Mouse (Mus musculus) testis, adult 2 months (tissue): ENCODE data around the gene Tmem108. TPM values are rescaled to one million over a fixed set of nuclear protein-coding genes. Genes with fewer than 3 reads are reported as not detected.

Experiments used
- H3K27ac ChIP-seq: fragments of 200-500 bp; 2 replicates; pipeline ENCODE4 v1.5.1; 2012; ENCODE audit warnings: low read depth, low read length; ENCODE audit not compliant: control insufficient read depth, insufficient read depth
- H3K27me3 ChIP-seq: fragments of 200-500 bp; 2 replicates; pipeline ENCODE4 v1.6.1; 2012; ENCODE audit warnings: mild to moderate bottlenecking, low read length, moderate library complexity; ENCODE audit not compliant: control insufficient read depth, insufficient read depth
- H3K36me3 ChIP-seq: fragments of 200-500 bp; 2 replicates; pipeline ENCODE4 v1.6.1; 2012; ENCODE audit warnings: mild to moderate bottlenecking, low read length; ENCODE audit not compliant: control insufficient read depth, insufficient read depth
- H3K4me1 ChIP-seq: fragments of 200-500 bp; 2 replicates; pipeline ENCODE4 v1.6.1; 2012; ENCODE audit warnings: low read length; ENCODE audit not compliant: control insufficient read depth, insufficient read depth
- H3K4me3 ChIP-seq: fragments of 200-500 bp; 2 replicates; pipeline ENCODE4 v1.5.1; 2012; ENCODE audit warnings: low read depth, mild to moderate bottlenecking, low read length, moderate library complexity, mixed read lengths; ENCODE audit not compliant: control insufficient read depth
- CTCF ChIP-seq: fragments of 200-500 bp; IDR thresholded peaks from 2 replicates; pipeline ENCODE4 v1.5.1; 2012; ENCODE audit warnings: low read depth, mild to moderate bottlenecking, inconsistent platforms, low read length, moderate library complexity; ENCODE audit not compliant: control insufficient read depth, insufficient read depth, insufficient replicate concordance
- POLR2A ChIP-seq: fragments of 200-500 bp; IDR thresholded peaks from 2 replicates; pipeline ENCODE4 v1.6.1; 2012; ENCODE audit warnings: low read depth, mild to moderate bottlenecking, inconsistent platforms, low read length, moderate library complexity; ENCODE audit not compliant: control insufficient read depth
- polyA plus RNA-seq: library from polyadenylated mRNA; depleted of rRNA; stranded (reverse); fragments of >200 nt; gene quantifications from 2 replicates; pipeline ENCODE4 v1.2.3, GENCODE M21; 2012

The Tmem108 gene
- polyA plus RNA-seq, 1 experiment = 4.7 TPM

DNA sequence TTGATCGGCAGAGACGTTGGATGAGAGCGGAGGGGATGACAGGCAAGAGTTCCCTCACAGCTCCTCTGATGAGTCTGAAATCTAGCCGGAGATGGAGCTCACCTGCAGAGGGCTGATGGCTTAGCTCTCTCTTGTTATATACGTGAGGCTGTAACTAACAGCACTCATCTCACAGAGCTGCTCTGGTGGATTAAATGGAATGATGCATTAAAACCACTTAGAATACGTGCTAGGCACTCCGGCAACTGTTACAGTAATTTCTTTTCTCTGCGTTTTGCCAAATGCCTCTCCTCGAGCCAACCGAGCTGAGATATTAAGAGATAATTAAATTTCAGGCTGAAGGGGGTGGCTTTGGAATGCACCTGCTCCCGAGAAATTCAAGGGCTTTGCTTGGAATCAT is 97.5 kb downstream of the Tmem108 start:
- H3K4me3 ChIP-seq = no peak overlapping the region
- TF ChIP-seq POLR2A (no peak), CTCF (no peak)
- no peaks in the 10 kb centered on the region for H3K27me3 ChIP-seq
- no peak overlapping the region for H3K27ac ChIP-seq
- H3K36me3 ChIP-seq = no peaks in the 10 kb centered on the region
- H3K4me1 ChIP-seq = no peaks in the 10 kb centered on the region

DNA sequence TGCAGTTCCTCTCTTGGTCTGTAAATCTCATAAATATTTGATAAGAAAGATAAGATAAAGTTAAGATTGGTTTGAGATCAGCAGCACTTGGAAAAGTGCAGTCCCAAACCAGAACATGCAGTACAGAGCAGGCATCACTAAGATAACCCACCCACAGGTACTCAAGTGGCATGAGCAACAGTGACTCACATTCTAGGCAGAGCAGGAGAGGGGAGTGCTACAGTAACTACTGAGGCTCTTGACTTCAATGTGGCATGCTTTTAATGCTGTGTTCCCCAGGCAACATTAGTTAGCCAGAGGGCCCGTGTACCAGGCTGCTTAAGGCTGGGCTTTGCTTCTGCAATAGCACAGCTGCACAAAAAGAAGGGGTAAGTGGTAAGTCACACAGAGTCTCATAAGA is 99.8 kb downstream of the Tmem108 start:
- no peaks in the 10 kb centered on the region for H3K4me1 ChIP-seq
- H3K27ac ChIP-seq = no peak overlapping the region
- no peaks in the 10 kb centered on the region for H3K27me3 ChIP-seq
- no peak for TF ChIP-seq POLR2A
- TF ChIP-seq CTCF = no peak
- no peaks in the 10 kb centered on the region for H3K36me3 ChIP-seq
- H3K4me3 ChIP-seq = no peak overlapping the region

DNA sequence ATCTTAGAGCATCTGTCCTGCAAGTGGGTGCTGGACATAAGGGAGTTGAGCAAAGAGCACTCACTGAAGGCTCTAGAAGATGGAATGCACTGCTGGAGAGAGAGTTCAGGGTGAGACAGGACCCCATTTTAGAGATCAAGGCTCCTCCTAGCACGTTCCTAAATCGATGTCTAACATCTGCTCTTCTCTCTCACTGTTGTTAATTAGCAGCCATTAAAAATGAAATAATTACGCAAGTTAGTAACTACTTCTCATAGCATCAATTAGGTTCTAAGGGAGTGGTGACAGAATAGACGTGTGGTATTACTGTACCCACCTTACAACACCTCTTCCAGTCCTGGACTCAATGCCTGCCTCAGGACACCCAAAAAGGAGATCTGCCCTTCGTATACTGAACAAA is 103.7 kb downstream of the Tmem108 start:
- H3K27ac ChIP-seq = no peak overlapping the region
- no peak for TF ChIP-seq POLR2A
- no peak for TF ChIP-seq CTCF
- no peaks in the 10 kb centered on the region for H3K36me3 ChIP-seq
- H3K27me3 ChIP-seq = no peaks in the 10 kb centered on the region
- no peak overlapping the region for H3K4me3 ChIP-seq
- H3K4me1 ChIP-seq = no peaks in the 10 kb centered on the region

DNA sequence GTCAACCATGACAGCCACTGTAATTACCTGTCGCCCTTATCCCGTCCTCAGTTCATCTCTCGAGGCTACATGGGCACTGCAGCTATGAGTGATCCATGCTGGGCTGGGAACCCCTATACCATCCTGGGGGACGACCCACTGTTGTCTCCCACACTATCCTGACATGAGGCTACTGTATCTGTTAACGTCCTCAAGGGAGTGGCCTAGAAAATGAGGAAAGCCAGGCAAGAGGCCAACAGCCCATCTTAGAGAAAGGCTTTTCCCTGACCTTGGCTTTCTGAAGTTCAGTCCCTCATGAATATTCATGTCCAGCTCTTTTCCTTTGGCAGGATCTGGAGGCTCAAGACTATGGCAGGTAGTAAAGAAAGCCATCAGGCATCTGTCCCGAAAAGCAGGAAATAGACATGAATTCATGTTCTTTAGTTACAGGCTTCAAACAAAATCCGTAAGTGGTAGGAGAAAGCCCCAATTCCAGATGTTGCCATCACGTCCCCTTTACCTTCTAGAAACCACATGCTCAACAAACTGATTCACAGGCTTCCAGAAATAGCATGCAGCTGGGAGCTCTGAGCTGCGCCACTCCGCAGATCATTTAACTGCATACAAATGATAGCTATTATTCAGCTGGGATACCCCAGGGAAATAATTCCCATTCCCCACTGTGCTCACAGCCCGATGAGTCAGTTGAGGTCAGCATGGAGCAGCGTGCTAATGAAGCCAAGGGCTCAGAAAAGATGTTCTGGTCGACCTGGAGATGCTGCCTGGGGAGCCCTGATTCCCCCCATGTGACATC is 104.3 kb downstream of the Tmem108 start:
- H3K4me3 ChIP-seq = no peak overlapping the region
- no peak for TF ChIP-seq POLR2A
- TF ChIP-seq CTCF = no peak
- H3K4me1 ChIP-seq = no peaks in the 10 kb centered on the region
- H3K27me3 ChIP-seq = no peaks in the 10 kb centered on the region
- H3K36me3 ChIP-seq = no peaks in the 10 kb centered on the region
- no peak overlapping the region for H3K27ac ChIP-seq

DNA sequence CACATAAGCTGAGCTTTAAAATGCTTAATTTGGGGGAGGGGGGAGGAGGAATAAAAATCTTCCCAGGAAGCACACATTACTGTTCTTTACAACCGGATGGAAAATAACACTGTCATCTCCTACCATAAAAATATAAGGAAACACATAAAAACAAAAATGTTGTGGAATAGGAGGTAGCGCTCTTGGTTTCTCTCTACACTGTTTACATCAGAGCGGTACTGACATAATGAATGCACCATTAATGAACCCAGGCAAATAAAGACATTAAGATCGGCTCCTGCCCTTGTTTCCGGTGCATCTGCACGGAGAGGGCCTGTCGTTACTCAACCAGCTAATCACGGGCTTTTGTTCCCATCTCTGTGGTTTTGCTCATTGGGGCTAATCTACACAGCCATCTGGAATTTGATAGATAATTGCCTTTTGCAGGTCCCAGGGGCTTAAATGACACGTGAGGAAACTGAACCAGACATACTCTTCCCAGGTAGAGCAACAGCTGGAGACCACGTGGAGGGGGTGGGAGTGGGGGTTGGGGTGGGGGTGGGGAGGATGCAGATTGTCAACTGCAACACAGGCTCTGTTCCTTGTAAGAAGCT is 107.5 kb downstream of the Tmem108 start:
- H3K4me1 ChIP-seq = no peaks in the 10 kb centered on the region
- TF ChIP-seq POLR2A (no peak), CTCF (no peak)
- no peaks in the 10 kb centered on the region for H3K36me3 ChIP-seq
- H3K27me3 ChIP-seq = no peaks in the 10 kb centered on the region
- no peak overlapping the region for H3K27ac ChIP-seq
- H3K4me3 ChIP-seq = no peak overlapping the region

DNA sequence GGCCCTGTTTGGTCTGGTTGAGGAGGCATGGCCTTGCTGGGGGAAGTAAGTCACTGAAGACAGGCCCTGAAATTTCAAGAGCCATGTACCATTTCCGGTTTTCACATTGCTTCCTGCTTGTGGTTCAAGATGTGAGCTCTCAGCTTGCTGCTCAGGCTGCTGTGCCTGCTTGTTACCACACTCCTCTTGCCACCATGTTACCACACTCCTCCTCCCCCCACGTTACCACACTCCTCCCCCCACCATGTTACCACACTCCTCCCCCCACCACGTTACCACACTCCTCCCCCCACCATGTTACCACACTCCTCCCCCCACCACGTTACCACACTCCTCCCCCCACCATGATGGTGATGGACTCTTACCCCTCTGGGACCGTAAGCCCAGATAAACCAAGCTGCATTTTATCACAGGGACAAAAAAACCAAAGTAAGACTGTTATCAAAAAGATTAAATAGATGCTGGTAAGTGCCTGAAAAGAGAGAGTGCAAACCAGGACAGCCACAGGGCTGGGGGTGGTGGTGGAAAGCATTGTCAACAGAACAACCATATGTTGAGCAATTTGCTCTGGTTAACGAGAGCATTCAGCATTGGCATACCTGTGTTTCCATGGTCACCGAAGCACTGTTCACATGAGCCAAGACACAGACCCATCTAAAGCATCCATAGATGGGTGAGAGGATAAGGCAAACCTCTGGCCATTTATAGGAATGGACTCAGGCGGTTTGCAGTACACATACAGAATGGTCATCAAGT is 109.3 kb downstream of the Tmem108 start:
- TF ChIP-seq POLR2A (no peak), CTCF (no peak)
- no peaks in the 10 kb centered on the region for H3K36me3 ChIP-seq
- H3K27ac ChIP-seq = no peak overlapping the region
- no peaks in the 10 kb centered on the region for H3K27me3 ChIP-seq
- no peaks in the 10 kb centered on the region for H3K4me1 ChIP-seq
- H3K4me3 ChIP-seq = no peak overlapping the region

DNA sequence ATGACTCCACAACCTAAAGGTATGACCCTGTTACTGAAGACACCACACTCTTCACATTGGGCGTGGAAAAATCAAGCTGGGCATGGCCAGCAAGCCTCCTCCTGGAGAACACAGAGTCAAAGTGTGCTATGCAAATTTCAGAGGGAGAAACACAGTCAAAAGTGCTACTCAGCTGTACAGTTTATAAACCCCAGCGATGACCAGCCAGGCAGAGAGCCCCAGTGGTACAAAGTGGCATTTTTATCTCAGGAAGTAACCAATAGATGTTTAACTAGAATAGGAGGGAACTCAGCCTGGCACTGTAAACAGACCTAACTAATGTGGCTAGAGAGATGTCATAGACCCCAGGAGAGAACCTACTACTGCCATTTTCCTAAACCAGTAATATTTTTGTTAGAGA is 115.0 kb downstream of the Tmem108 start:
- no peaks in the 10 kb centered on the region; the same call in 1 of the 2 replicates for H3K4me1 ChIP-seq
- no peaks in the 10 kb centered on the region for H3K27me3 ChIP-seq
- H3K4me3 ChIP-seq = no peak overlapping the region
- H3K36me3 ChIP-seq = no peaks in the 10 kb centered on the region
- no peak for TF ChIP-seq POLR2A
- no peak for TF ChIP-seq CTCF
- no peak overlapping the region for H3K27ac ChIP-seq
